Mouse (Mus musculus) layer of hippocampus, adult 9-11 months (tissue): ENCODE results near the gene Klhl18.
"Not testable (repeated sequence)": the region's sequence is repeated elsewhere in the genome, so short reads cannot be mapped to it uniquely, and the experiment has no call there.

Source experiments
- DNase-seq: peaks from one replicate; pipeline ENCODE4 v3.0.0; 2022

Gene Klhl18

GRCm38 (mm10) chr9:110413785-110414184 lies 62.7 kb downstream of the Klhl18 start:
- no peak for DNase-seq

GRCm38 (mm10) chr9:110412926-110413325 lies 63.6 kb downstream of the Klhl18 start:
- no peak for DNase-seq

- DNase-seq = peak; percentile 78
Measured at GRCm38 (mm10) chr9:110410908-110411887, 65.3 kb downstream of the Klhl18 start.

- DNase-seq = peak; percentile 96
Measured at GRCm38 (mm10) chr9:110408099-110408773, 68.3 kb downstream of the Klhl18 start, which contains the start of gene Ptpn23. Ptpn23 (minus strand) TSS chr9:110408213.

GRCm38 (mm10) chr9:110407311-110408098 lies 69.0 kb downstream of the Klhl18 start:
- DNase-seq = no peak

GRCm38 (mm10) chr9:110403240-110403639 lies 73.3 kb downstream of the Klhl18 start:
- DNase-seq = not testable (repeated sequence)

- DNase-seq = no peak
Measured at GRCm38 (mm10) chr9:110402731-110403130, 73.8 kb downstream of the Klhl18 start.

- no peak for DNase-seq
Measured at GRCm38 (mm10) chr9:110400650-110401049, 75.8 kb downstream of the Klhl18 start.

- DNase-seq = no peak
Measured at GRCm38 (mm10) chr9:110393295-110393694, 83.2 kb downstream of the Klhl18 start.

- no peak for DNase-seq
Measured at GRCm38 (mm10) chr9:110390843-110391242, 85.7 kb downstream of the Klhl18 start.

GRCm38 (mm10) chr9:110388011-110388410 lies 88.5 kb downstream of the Klhl18 start:
- DNase-seq = no peak

- no peak for DNase-seq
Measured at GRCm38 (mm10) chr9:110384369-110384929, 92.0 kb downstream of the Klhl18 start.

GRCm38 (mm10) chr9:110381292-110381691 lies 95.2 kb downstream of the Klhl18 start:
- DNase-seq = no peak

GRCm38 (mm10) chr9:110380662-110381061 lies 95.8 kb downstream of the Klhl18 start:
- no peak for DNase-seq

- DNase-seq = no peak
Measured at GRCm38 (mm10) chr9:110379361-110379760, 97.1 kb downstream of the Klhl18 start.

- peak; percentile 57 for DNase-seq
Measured at GRCm38 (mm10) chr9:110377655-110378054, 98.8 kb downstream of the Klhl18 start.
